Mouse (Mus musculus): ENCODE results near the gene Zfp426.

GRCm38 (mm10) chr9:20453647-20454046 lies 38.9 kb downstream of the Zfp426 start:
- no peak for TF ChIP-seq POLR2A (IDR thresholded peaks at IDR 0.05; ENCODE audit: insufficient read length, low read depth)
- no peak for TF ChIP-seq USF1 (IDR thresholded peaks at IDR 0.05; ENCODE audit: low read depth)
- TF ChIP-seq TCF12 (IDR thresholded peaks at IDR 0.05; ENCODE audit: insufficient read depth, poor library complexity, severe bottlenecking): no peak
- no peak for TF ChIP-seq MAX (IDR thresholded peaks at IDR 0.05; ENCODE audit: low read depth)
- no peak for TF ChIP-seq TCF3 (IDR thresholded peaks at IDR 0.05; ENCODE audit: insufficient read length, low read depth)
